ENCODE assay signal across 8 mouse cellular contexts in the genomic region with DNA sequence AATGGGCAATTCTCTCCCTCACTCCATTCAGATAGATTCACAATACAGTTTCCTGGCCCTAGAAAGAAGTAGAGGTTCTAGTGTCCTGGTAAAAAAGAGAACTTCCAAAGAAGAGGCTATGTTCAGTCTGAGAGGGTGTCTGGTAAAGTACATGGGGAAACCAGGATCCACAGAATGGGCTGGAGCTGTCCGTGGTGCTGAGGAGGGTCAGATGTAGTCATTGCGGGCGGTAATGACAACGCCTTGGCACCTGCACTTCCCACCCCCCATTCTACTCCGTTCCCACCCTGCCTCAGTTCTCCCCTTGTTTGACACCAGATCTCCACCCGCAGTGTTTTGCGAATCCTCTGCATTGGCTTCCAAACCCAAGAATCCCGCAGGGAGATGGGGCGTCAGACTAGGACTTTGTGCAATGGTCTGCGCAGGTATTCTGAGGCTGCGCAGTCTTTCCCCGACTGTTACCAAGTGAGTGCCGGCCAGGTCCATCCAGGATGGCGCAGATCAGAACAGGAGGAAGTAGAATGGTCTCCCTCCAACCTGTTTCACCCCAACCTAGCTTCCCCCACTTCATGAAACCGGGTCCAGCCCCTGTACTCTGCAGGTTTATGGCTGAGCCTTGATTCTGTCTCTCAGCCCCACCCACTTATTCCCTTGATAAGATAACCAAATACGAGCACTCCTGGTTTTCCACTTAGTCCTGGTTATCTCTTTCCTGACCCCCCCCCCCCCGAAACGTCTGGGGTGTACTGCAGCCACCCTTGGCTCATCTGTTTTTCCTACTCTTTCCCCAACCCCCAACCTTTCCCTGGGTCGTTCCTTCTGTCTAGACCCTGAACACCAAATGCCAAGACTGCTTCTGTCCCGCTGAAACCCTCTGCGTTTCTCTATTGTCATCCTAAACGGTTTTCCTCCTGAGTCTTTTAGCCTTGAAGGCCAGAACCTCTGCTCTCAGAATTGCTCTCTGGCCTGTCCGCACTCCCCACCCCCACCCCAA. TPM values are rescaled to one million over a fixed set of nuclear protein-coding genes. Genes with fewer than 3 reads are reported as not detected.
A peak's percentile ranks its signal among the peaks of the same experiment; 100 is the strongest.
DNase-seq lines count a peak whose midpoint lies in the region; ATAC-seq and TF ChIP-seq lines count a peak whose summit lies in the region.

No protein-coding gene starts in this region.

- H3K27me3 ChIP-seq in intestine, embryonic 14.5 days (replicated peaks; ENCODE audit: control insufficient read depth, insufficient read depth, low read length) = peaks cover 18% of the 10 kb centered on the region
- H3K27me3 ChIP-seq in intestine, postnatal 0 days (replicated peaks; ENCODE audit: control insufficient read depth, insufficient read depth, low read length) = peaks cover 15% of the 10 kb centered on the region
- H3K27me3 ChIP-seq in midbrain, embryonic 16.5 days (ENCODE audit: control insufficient read depth, insufficient read depth, low read depth, low read length) = no peaks in the 10 kb centered on the region

- no peak for ATAC-seq in intestine, embryonic 14.5 days (replicated peaks; ENCODE audit: low FRiP score, low TSS enrichment, low read depth)
- ATAC-seq in intestine, postnatal 0 days = no peak
- peak; percentile 82 for ATAC-seq in midbrain, embryonic 16.5 days
- ATAC-seq in erythroblast, adult 5-6 weeks (replicated peaks; ENCODE audit: low FRiP score, poor library complexity, severe bottlenecking) = no peak

- no peak overlapping the region for H3K27ac ChIP-seq in intestine, embryonic 14.5 days (ENCODE audit: low read depth)
- H3K27ac ChIP-seq in intestine, postnatal 0 days (ENCODE audit: low read depth, low read length) = no peak overlapping the region
- no peak overlapping the region for H3K27ac ChIP-seq in cortical plate, adult 2 months (ENCODE audit: insufficient read depth, low read length)
- H3K27ac ChIP-seq in midbrain, embryonic 16.5 days (ENCODE audit: low read length) = peak overlapping the region; percentile 68

- peak; percentile 88 for DNase-seq in intestine, embryonic 14.5 days (ENCODE audit: low spot score)
- DNase-seq in Muller cell, postnatal 12 days (ENCODE audit: inconsistent ontology term) = peak; percentile 47
- DNase-seq in hindlimb bud, embryonic 11.5 days (ENCODE audit: extremely low spot score, low read depth, low spot score) = peak; percentile 44
- DNase-seq in layer of hippocampus, adult 8-10 months (ENCODE audit: low spot score in 2 of 2) = no peak

- TF ChIP-seq CTCF in intestine, postnatal 0 days (IDR thresholded peaks at IDR 0.05; ENCODE audit: low read depth) = no peak
- TF ChIP-seq CTCF in cortical plate, adult 2 months (IDR thresholded peaks at IDR 0.05; ENCODE audit: extremely low read depth, insufficient read depth, low read length) = no peak

- H3K4me3 ChIP-seq in intestine, embryonic 14.5 days (ENCODE audit: low read depth, low read length) = no peak overlapping the region
- no peak overlapping the region for H3K4me3 ChIP-seq in intestine, postnatal 0 days (ENCODE audit: low read depth, low read length)
- peak overlapping the region; percentile 39 for H3K4me3 ChIP-seq in cortical plate, adult 2 months (ENCODE audit: insufficient read depth, low read length)
- H3K4me3 ChIP-seq in midbrain, embryonic 16.5 days (ENCODE audit: low read depth, low read length) = peak overlapping the region; percentile 47

- WGBS in intestine, embryonic 14.5 days = 7% methylated on average over 23 of the region's 23 CpGs
- 6% methylated on average over 23 of the region's 23 CpGs for WGBS in intestine, postnatal 0 days
- 2% methylated on average over 23 of the region's 23 CpGs for WGBS in midbrain, embryonic 16.5 days

- H3K36me3 ChIP-seq in intestine, embryonic 14.5 days (ENCODE audit: control insufficient read depth, insufficient read depth, low read length) = no peaks in the 10 kb centered on the region
- no peaks in the 10 kb centered on the region for H3K36me3 ChIP-seq in intestine, postnatal 0 days (ENCODE audit: control insufficient read depth, insufficient read depth)
- H3K36me3 ChIP-seq in midbrain, embryonic 16.5 days (ENCODE audit: control insufficient read depth, insufficient read depth, low read length) = no peaks in the 10 kb centered on the region

- peak; percentile 36; the same call in 1 of the 2 replicates for TF ChIP-seq POLR2A in cortical plate, adult 2 months (IDR thresholded peaks at IDR 0.05; ENCODE audit: extremely low read depth, insufficient read depth, low read length)

- H3K4me2 ChIP-seq in intestine, embryonic 14.5 days (ENCODE audit: low read length) = no peak overlapping the region
- no peak overlapping the region for H3K4me2 ChIP-seq in intestine, postnatal 0 days (replicated peaks; ENCODE audit: low read depth)
- H3K4me2 ChIP-seq in midbrain, embryonic 16.5 days (ENCODE audit: low read length) = peak overlapping the region; percentile 69

- H3K9me3 ChIP-seq in intestine, embryonic 14.5 days (ENCODE audit: control insufficient read depth, low read length) = 0 out of 2 replicates have a peak, but pooled peaks cover 4% of the 10 kb centered on the region
- no peaks in the 10 kb centered on the region for H3K9me3 ChIP-seq in intestine, postnatal 0 days (ENCODE audit: control insufficient read depth)
- H3K9me3 ChIP-seq in midbrain, embryonic 16.5 days (replicated peaks; ENCODE audit: control insufficient read depth, low read length, poor library complexity, severe bottlenecking) = no peaks in the 10 kb centered on the region

- H3K4me1 ChIP-seq in intestine, embryonic 14.5 days (replicated peaks; ENCODE audit: control insufficient read depth, insufficient read depth, low read length) = no peaks in the 10 kb centered on the region
- H3K4me1 ChIP-seq in intestine, postnatal 0 days (replicated peaks; ENCODE audit: control insufficient read depth, insufficient read depth, low read length) = no peaks in the 10 kb centered on the region
- no peaks in the 10 kb centered on the region for H3K4me1 ChIP-seq in cortical plate, adult 2 months (ENCODE audit: control insufficient read depth, insufficient read depth, low read length)
- peaks cover 2% of the 10 kb centered on the region; the same call in 1 of the 2 replicates for H3K4me1 ChIP-seq in midbrain, embryonic 16.5 days (ENCODE audit: control insufficient read depth, insufficient read depth, low read length)

- H3K9ac ChIP-seq in intestine, embryonic 14.5 days (ENCODE audit: low read length) = no peak overlapping the region
- H3K9ac ChIP-seq in intestine, postnatal 0 days (ENCODE audit: low read depth, low read length) = no peak overlapping the region
- H3K9ac ChIP-seq in midbrain, embryonic 16.5 days (ENCODE audit: low read depth, low read length) = peak overlapping the region; percentile 63

RNA-seq across cellular contexts. Expression of gene Resp18, which starts 0.7 kb away (rescaled TPM):
- polyA plus RNA-seq in intestine, embryonic 14.5 days (2014; fragmentation: Nextera tagmentation; extraction: Ambion mirVana) = 13.0 and 13.4 TPM in 2 replicates
- polyA plus RNA-seq in intestine, postnatal 0 days (2015; fragmentation: Nextera tagmentation; extraction: Ambion mirVana) = 12.9 and 15.9 TPM in 2 replicates
- 138 and 162 TPM in 2 replicates for polyA plus RNA-seq in cortical plate, adult 2 months (2012; rRNA removed)
- polyA plus RNA-seq in midbrain, embryonic 16.5 days (2015; fragmentation: Nextera tagmentation; extraction: Ambion mirVana) = 209 and 241 TPM in 2 replicates
- total RNA-seq in layer of hippocampus, adult 8-10 months (2022) = 100 to 1,000 TPM; 102 to 169 (median 125) TPM
- total RNA-seq in erythroblast, adult 5-6 weeks (2015; ENCODE audit: low replicate concordance) = not detected in 2 replicates
- total RNA-seq in erythroblast, adult 5-6 weeks (2017; ENCODE audit: low replicate concordance) = not detected in 2 replicates

RNA-seq across cellular contexts. Expression of gene Ptprn, which starts 13.2 kb away (rescaled TPM):
- 2.9 and 3.4 TPM in 2 replicates for polyA plus RNA-seq in intestine, embryonic 14.5 days (2014; fragmentation: Nextera tagmentation; extraction: Ambion mirVana)
- 3.0 TPM in 2 replicates for polyA plus RNA-seq in intestine, postnatal 0 days (2015; fragmentation: Nextera tagmentation; extraction: Ambion mirVana)
- 405 TPM in 2 replicates for polyA plus RNA-seq in cortical plate, adult 2 months (2012; rRNA removed)
- polyA plus RNA-seq in midbrain, embryonic 16.5 days (2015; fragmentation: Nextera tagmentation; extraction: Ambion mirVana) = 26.3 and 33.4 TPM in 2 replicates
- total RNA-seq in layer of hippocampus, adult 8-10 months (2022) = 100 to 1,000 TPM; 360 to 457 (median 395) TPM
- total RNA-seq in erythroblast, adult 5-6 weeks (2015; ENCODE audit: low replicate concordance) = not detected in 2 replicates
- not detected in 2 replicates for total RNA-seq in erythroblast, adult 5-6 weeks (2017; ENCODE audit: low replicate concordance)

RNA-seq across cellular contexts. Expression of gene Dnpep, which starts 40.3 kb away (rescaled TPM):
- polyA plus RNA-seq in intestine, embryonic 14.5 days (2014; fragmentation: Nextera tagmentation; extraction: Ambion mirVana) = 133 and 137 TPM in 2 replicates
- 125 and 130 TPM in 2 replicates for polyA plus RNA-seq in intestine, postnatal 0 days (2015; fragmentation: Nextera tagmentation; extraction: Ambion mirVana)
- polyA plus RNA-seq in cortical plate, adult 2 months (2012; rRNA removed) = 73.6 and 74.4 TPM in 2 replicates
- 136 and 145 TPM in 2 replicates for polyA plus RNA-seq in midbrain, embryonic 16.5 days (2015; fragmentation: Nextera tagmentation; extraction: Ambion mirVana)
- total RNA-seq in layer of hippocampus, adult 8-10 months (2022) = 10 to 100 TPM; 41.2 to 49.8 (median 45.4) TPM
- 14.0 and 20.3 TPM in 2 replicates for total RNA-seq in erythroblast, adult 5-6 weeks (2015; ENCODE audit: low replicate concordance)
- 7.7 and 11.8 TPM in 2 replicates for total RNA-seq in erythroblast, adult 5-6 weeks (2017; ENCODE audit: low replicate concordance)

RNA-seq across cellular contexts. Expression of gene Dnajb2, which starts 41.3 kb away (rescaled TPM):
- 14.2 TPM in 2 replicates for polyA plus RNA-seq in intestine, embryonic 14.5 days (2014; fragmentation: Nextera tagmentation; extraction: Ambion mirVana)
- 10.9 and 11.4 TPM in 2 replicates for polyA plus RNA-seq in intestine, postnatal 0 days (2015; fragmentation: Nextera tagmentation; extraction: Ambion mirVana)
- polyA plus RNA-seq in cortical plate, adult 2 months (2012; rRNA removed) = 104 and 115 TPM in 2 replicates
- 79.4 and 84.3 TPM in 2 replicates for polyA plus RNA-seq in midbrain, embryonic 16.5 days (2015; fragmentation: Nextera tagmentation; extraction: Ambion mirVana)
- total RNA-seq in layer of hippocampus, adult 8-10 months (2022) = 100 to 1,000 TPM in 1 of 4 experiments, 10 to 100 TPM in 3; 83.1 to 108 (median 93.1) TPM
- 186 and 231 TPM in 2 replicates for total RNA-seq in erythroblast, adult 5-6 weeks (2015; ENCODE audit: low replicate concordance)
- 524 and 744 TPM in 2 replicates for total RNA-seq in erythroblast, adult 5-6 weeks (2017; ENCODE audit: low replicate concordance)

RNA-seq across cellular contexts. Expression of gene A630095N17Rik, which starts 45.6 kb away (rescaled TPM):
- not detected in 2 replicates for polyA plus RNA-seq in intestine, embryonic 14.5 days (2014; fragmentation: Nextera tagmentation; extraction: Ambion mirVana)
- not detected in 2 replicates for polyA plus RNA-seq in intestine, postnatal 0 days (2015; fragmentation: Nextera tagmentation; extraction: Ambion mirVana)
- polyA plus RNA-seq in cortical plate, adult 2 months (2012; rRNA removed) = not detected in 2 replicates
- not detected in 2 replicates for polyA plus RNA-seq in midbrain, embryonic 16.5 days (2015; fragmentation: Nextera tagmentation; extraction: Ambion mirVana)
- total RNA-seq in layer of hippocampus, adult 8-10 months (2022) = not detected
- not detected in 2 replicates for total RNA-seq in erythroblast, adult 5-6 weeks (2015; ENCODE audit: low replicate concordance)
- total RNA-seq in erythroblast, adult 5-6 weeks (2017; ENCODE audit: low replicate concordance) = not detected in 2 replicates

Comparison
In these comparisons a context has a peak if more than half of its experiments do, and no peak if none do; other contexts are left out.
1. DNase-seq: peak in intestine, embryonic 14.5 days (single experiment), Muller cell, postnatal 12 days (single experiment) and hindlimb bud, embryonic 11.5 days (single experiment); none in layer of hippocampus, adult 8-10 months (0 of 2).
2. H3K4me3 ChIP-seq: peak in cortical plate, adult 2 months (single experiment) and midbrain, embryonic 16.5 days (single experiment); none in intestine, embryonic 14.5 days (single experiment) and intestine, postnatal 0 days (single experiment).
3. RNA of gene Ptprn, which starts 13.2 kb away (polyA plus RNA-seq): 405 TPM in cortical plate, adult 2 months; 26.3 to 33.4 TPM in midbrain, embryonic 16.5 days, 2.9 to 3.4 TPM in intestine, embryonic 14.5 days and 3.0 TPM in intestine, postnatal 0 days; every median in the first group is over 10 times any median in the second.